Mouse (Mus musculus): ENCODE results near the gene En1. TPM values are rescaled to one million over a fixed set of nuclear protein-coding genes. Genes with fewer than 3 reads are reported as not detected.

Gene En1
- polyA plus RNA-seq, 1 experiment from 2014 or later, result 13.6 TPM

DNA sequence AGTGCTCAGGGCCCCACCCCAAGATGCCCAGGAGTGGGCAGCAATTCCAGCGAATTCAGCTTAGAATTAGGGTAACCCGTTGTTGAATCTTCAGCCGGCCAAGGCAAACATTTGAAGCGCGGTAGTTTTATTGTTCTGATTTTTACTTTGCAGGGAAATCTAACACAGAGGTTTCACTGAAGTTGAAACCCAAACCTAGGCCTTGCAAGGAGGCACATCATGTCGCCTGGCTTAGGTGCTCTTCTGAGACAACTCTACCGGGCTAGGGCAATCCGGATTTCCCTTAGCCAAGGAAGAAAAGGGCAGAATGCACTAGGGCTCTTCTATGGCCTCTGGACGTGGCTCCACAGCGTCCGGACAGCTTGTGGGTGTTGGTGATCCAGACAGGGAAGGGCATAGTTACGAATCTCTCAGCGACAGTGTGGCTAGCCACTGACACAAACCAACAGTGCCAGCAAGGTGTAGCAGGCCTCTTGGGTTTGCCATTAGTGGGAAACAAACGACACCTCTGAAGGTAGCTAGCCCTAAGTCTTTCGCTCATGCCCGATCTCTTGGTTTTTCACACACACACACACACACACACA, 873 bp upstream of the En1 start:
- H3K4me3 ChIP-seq (replicated peaks), result peak overlapping the region; percentile 63

DNA sequence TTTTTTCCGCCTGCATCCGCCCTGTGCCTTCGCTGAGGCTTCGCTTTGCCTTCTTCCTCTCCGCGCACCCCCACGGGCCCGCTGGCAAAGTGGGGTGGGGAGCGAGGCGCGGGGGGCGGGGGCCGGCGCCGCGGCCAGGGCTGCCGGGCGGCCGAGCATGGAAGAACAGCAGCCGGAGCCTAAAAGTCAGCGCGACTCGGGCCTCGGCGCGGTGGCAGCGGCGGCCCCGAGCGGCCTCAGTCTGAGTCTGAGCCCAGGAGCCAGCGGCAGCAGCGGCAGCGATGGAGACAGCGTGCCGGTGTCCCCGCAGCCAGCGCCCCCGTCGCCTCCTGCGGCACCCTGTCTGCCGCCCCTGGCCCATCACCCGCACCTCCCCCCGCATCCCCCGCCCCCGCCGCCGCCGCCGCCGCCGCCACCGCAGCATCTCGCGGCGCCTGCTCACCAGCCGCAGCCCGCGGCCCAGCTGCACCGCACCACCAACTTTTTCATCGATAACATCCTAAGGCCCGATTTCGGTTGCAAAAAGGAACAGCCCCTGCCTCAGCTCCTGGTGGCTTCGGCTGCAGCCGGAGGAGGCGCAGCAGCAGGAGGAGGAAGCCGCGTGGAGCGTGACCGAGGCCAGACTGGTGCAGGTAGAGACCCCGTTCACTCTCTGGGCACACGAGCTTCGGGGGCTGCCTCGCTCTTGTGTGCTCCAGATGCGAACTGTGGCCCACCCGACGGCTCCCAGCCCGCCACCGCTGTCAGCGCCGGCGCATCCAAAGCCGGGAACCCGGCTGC, 848 bp downstream of the En1 start:
- peak overlapping the region; percentile 84 for H3K9ac ChIP-seq (replicated peaks)
- peak; percentile 12; the same call in 1 of the 2 replicates for ATAC-seq
- H3K36me3 ChIP-seq, result no peaks in the 10 kb centered on the region
- peak overlapping the region; percentile 63 for H3K4me3 ChIP-seq (replicated peaks)
- H3K27ac ChIP-seq, result peak overlapping the region; percentile 94
- H3K4me2 ChIP-seq (replicated peaks), result peak overlapping the region; percentile 73
- H3K9me3 ChIP-seq, result no peaks in the 10 kb centered on the region
- peaks cover 74% of the 10 kb centered on the region for H3K27me3 ChIP-seq
- 0% methylated on average over 62 of the region's 83 CpGs for WGBS
- peaks cover 22% of the 10 kb centered on the region for H3K4me1 ChIP-seq (replicated peaks)

More for the DNA sequence above, 873 bp upstream of the En1 start:
- Histone ChIP-seq H3K4me2 (replicated peaks) (peak overlapping the region; percentile 73), H3K4me1 (replicated peaks) (peaks cover 26% of the 10 kb centered on the region), H3K27me3 (peaks cover 84% of the 10 kb centered on the region), H3K9ac (replicated peaks) (peak overlapping the region; percentile 64), H3K27ac (peak overlapping the region; percentile 32), H3K36me3 (no peaks in the 10 kb centered on the region), H3K9me3 (no peaks in the 10 kb centered on the region)
- ATAC-seq, result no peak
- 2% methylated on average over 16 of the region's 16 CpGs for WGBS

- Histone ChIP-seq H3K27me3 (peaks cover 74% of the 10 kb centered on the region), H3K4me2 (replicated peaks) (peak overlapping the region; percentile 73), H3K27ac (peak overlapping the region; percentile 94), H3K4me1 (replicated peaks) (peaks cover 22% of the 10 kb centered on the region), H3K36me3 (no peaks in the 10 kb centered on the region), H3K9me3 (no peaks in the 10 kb centered on the region), H3K9ac (replicated peaks) (peak overlapping the region; percentile 84), H3K4me3 (replicated peaks) (peak overlapping the region; percentile 63)
- no peak for ATAC-seq
- under 1% methylated on average over 35 of the region's 35 CpGs for WGBS
These were observed 1.4 kb downstream of the En1 start for GRCm38 (mm10) chr1:120603656-120604051.

- no peak for ATAC-seq
- peak overlapping the region; percentile 73 for H3K4me2 ChIP-seq (replicated peaks)
- H3K27ac ChIP-seq, result peak overlapping the region; percentile 94
- H3K36me3 ChIP-seq, result no peaks in the 10 kb centered on the region
- H3K4me1 ChIP-seq (replicated peaks), result peaks cover 19% of the 10 kb centered on the region
- peak overlapping the region; percentile 63 for H3K4me3 ChIP-seq (replicated peaks)
- no peaks in the 10 kb centered on the region for H3K9me3 ChIP-seq
- H3K27me3 ChIP-seq, result peaks cover 74% of the 10 kb centered on the region
- H3K9ac ChIP-seq (replicated peaks), result peak overlapping the region; percentile 84
- 2% methylated on average over 30 of the region's 30 CpGs for WGBS
These were observed 2.4 kb downstream of the En1 start for GRCm38 (mm10) chr1:120604431-120605142.

DNA sequence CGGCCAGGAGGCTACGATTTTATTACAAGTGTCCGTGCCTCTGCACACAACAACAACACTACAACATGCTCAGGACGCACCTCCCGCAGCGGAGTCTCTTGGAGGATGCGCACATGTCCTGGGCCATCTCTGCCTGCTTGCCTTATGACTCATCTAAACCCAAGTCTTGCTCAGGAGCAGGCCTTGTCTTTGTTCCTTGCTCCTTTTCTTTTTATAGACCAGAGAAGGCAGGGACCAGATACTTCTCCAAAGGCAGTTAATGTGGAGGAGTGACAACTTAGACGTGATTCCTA, 2.9 kb downstream of the En1 start:
- peak overlapping the region; percentile 94 for H3K27ac ChIP-seq
- H3K4me1 ChIP-seq (replicated peaks), result peaks cover 19% of the 10 kb centered on the region
- WGBS, result 2% methylated on average over 8 of the region's 8 CpGs
- no peak for ATAC-seq
- H3K36me3 ChIP-seq, result no peaks in the 10 kb centered on the region
- H3K27me3 ChIP-seq, result peaks cover 74% of the 10 kb centered on the region
- peak overlapping the region; percentile 84 for H3K9ac ChIP-seq (replicated peaks)
- H3K4me2 ChIP-seq (replicated peaks), result peak overlapping the region; percentile 73
- peak overlapping the region; percentile 63 for H3K4me3 ChIP-seq (replicated peaks)
- H3K9me3 ChIP-seq, result no peaks in the 10 kb centered on the region

- peak overlapping the region; percentile 73 for H3K4me2 ChIP-seq (replicated peaks)
- H3K4me3 ChIP-seq (replicated peaks), result peak overlapping the region; percentile 63
- peak overlapping the region; percentile 94 for H3K27ac ChIP-seq
- H3K27me3 ChIP-seq, result peaks cover 74% of the 10 kb centered on the region
- peak overlapping the region; percentile 84 for H3K9ac ChIP-seq (replicated peaks)
- H3K4me1 ChIP-seq (replicated peaks), result peaks cover 16% of the 10 kb centered on the region
- no peaks in the 10 kb centered on the region for H3K36me3 ChIP-seq
- no peak for ATAC-seq
- no peaks in the 10 kb centered on the region for H3K9me3 ChIP-seq
- under 1% methylated on average over 6 of the region's 6 CpGs for WGBS
These were observed 3.5 kb downstream of the En1 start for GRCm38 (mm10) chr1:120605521-120606310.

DNA sequence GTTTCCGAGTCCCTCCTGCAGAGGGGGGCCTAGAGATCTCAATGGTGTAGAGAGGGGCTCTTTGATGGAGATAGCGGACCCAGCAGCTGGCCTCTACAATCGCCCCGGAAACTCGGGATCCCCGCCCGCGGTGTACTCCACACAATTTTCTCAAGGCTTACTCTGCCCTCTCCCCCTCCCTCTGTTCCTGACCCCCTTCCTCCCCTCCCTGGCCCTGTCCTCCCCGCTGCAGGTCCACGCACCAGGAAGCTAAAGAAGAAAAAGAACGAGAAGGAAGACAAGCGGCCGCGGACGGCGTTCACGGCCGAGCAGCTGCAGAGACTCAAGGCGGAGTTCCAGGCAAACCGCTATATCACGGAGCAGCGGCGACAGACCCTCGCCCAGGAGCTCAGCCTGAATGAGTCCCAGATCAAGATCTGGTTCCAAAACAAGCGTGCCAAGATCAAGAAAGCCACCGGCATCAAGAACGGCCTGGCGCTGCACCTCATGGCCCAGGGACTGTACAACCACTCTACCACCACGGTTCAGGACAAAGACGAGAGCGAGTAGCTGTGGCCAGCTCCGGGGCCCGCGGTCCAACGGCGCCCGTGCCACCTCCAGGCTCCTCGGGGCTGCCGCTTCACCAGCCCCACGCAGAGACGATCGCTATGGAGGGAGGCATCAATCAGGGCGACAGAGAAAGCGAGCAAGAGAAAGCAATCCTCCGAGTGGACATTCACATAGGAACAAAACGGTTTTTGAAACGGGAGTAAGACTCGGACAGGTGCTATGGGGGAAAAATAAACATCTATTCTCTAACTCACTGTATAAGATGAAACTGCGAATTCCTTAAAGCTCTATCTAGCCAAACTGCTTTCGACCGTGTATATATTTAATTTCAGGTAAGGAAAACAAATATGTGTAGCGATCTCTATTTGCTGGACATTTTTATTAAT, 4.7 kb downstream of the En1 start:
- WGBS, result under 1% methylated on average over 52 of the region's 52 CpGs
- ATAC-seq, result no peak
- peaks cover 74% of the 10 kb centered on the region for H3K27me3 ChIP-seq
- peak overlapping the region; percentile 73 for H3K4me2 ChIP-seq (replicated peaks)
- H3K9me3 ChIP-seq, result no peaks in the 10 kb centered on the region
- peak overlapping the region; percentile 84 for H3K9ac ChIP-seq (replicated peaks)
- H3K4me1 ChIP-seq (replicated peaks), result peaks cover 15% of the 10 kb centered on the region
- H3K36me3 ChIP-seq, result no peaks in the 10 kb centered on the region
- H3K27ac ChIP-seq, result peak overlapping the region; percentile 94
- peak overlapping the region; percentile 63 for H3K4me3 ChIP-seq (replicated peaks)

DNA sequence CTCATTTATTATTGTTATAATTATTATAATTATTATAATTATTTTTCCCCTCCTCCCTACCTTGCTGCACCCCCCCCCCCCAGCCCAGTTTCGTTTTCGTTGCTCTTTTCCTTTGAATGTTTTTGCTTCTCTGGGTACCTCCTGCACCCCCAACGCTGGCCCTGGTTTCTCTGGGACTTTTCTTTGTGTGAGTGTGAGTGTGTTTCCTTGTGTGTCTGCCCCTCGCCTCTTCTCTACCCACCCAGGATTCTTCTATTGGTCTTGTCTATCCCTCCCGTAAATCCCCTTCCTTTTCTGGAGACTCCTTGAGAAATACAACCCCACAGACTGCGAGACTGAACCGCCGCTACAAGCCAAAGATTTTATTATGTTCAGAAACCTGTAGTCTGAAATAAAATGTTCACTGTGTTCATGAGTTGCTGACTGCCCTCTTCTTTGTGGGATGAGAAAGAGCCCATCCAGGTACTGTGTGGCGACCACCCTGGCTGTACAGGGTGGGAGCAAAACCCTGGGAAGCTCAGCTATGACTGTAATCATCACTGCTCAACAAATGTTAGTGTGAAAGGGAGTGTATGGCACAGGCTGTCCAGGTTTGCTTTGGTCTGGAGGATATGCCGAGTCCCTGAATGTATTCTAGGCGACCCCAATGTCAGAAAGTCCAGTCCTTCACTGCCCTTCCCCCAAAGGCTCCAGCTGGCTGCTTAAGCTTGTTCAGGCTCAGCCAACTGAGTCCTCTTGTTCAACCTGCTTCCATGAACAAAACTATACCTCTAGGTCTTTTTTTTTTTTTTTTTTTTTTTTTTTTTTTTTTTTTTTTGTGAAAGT, 5.6 kb downstream of the En1 start:
- Histone ChIP-seq H3K9me3 (no peaks in the 10 kb centered on the region), H3K4me2 (replicated peaks) (peak overlapping the region; percentile 73), H3K9ac (replicated peaks) (peak overlapping the region; percentile 84), H3K4me3 (replicated peaks) (peak overlapping the region; percentile 63), H3K27me3 (peaks cover 81% of the 10 kb centered on the region), H3K4me1 (replicated peaks) (peaks cover 11% of the 10 kb centered on the region), H3K36me3 (no peaks in the 10 kb centered on the region), H3K27ac (peak overlapping the region; percentile 77)
- 2% methylated on average over 11 of the region's 11 CpGs for WGBS
- no peak for ATAC-seq

- H3K27me3 ChIP-seq, result peaks cover 87% of the 10 kb centered on the region
- peak overlapping the region; percentile 73 for H3K4me2 ChIP-seq (replicated peaks)
- peaks cover 5% of the 10 kb centered on the region for H3K4me1 ChIP-seq (replicated peaks)
- H3K4me3 ChIP-seq (replicated peaks), result peak overlapping the region; percentile 63
- H3K27ac ChIP-seq, result peak overlapping the region; percentile 77
- H3K9ac ChIP-seq (replicated peaks), result peak overlapping the region; percentile 60
- WGBS, result 9% methylated on average over 3 of the region's 3 CpGs
- no peak for ATAC-seq
- H3K36me3 ChIP-seq, result no peaks in the 10 kb centered on the region
- no peaks in the 10 kb centered on the region for H3K9me3 ChIP-seq
These were observed 6.2 kb downstream of the En1 start for GRCm38 (mm10) chr1:120608461-120608860.

DNA sequence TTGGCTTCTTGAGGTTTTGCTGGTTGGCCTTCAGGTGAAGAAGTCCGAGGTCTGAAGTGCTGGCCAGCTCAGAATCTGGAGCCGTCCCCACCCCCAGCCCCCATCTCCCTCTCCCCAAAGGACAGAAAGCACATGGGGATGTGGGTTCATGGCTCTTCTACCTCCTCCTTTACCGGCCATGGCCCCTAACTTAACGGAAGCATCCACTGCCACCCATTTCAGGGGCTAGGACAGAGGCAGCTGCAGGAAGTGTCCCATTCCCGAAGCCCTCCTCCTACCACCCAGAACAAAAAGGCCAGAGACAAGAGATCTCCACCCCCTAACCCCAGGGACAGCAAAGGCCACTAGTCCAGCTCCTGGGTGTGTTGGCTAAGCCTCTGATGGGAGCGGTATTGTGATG, 7.4 kb downstream of the En1 start:
- WGBS, result 4% methylated on average over 6 of the region's 6 CpGs
- Histone ChIP-seq H3K27ac (peak overlapping the region; percentile 77), H3K4me1 (replicated peaks) (peaks cover 13% of the 10 kb centered on the region; the same call in 1 of the 2 replicates), H3K9ac (replicated peaks) (peak overlapping the region; percentile 60), H3K36me3 (no peaks in the 10 kb centered on the region), H3K9me3 (no peaks in the 10 kb centered on the region), H3K4me2 (replicated peaks) (peak overlapping the region; percentile 73), H3K4me3 (replicated peaks) (peak overlapping the region; percentile 63), H3K27me3 (peaks cover 90% of the 10 kb centered on the region)
- no peak for ATAC-seq
